Mouse (Mus musculus): ENCODE measurements around the gene Zfp827.

Zfp827 gene

DNA sequence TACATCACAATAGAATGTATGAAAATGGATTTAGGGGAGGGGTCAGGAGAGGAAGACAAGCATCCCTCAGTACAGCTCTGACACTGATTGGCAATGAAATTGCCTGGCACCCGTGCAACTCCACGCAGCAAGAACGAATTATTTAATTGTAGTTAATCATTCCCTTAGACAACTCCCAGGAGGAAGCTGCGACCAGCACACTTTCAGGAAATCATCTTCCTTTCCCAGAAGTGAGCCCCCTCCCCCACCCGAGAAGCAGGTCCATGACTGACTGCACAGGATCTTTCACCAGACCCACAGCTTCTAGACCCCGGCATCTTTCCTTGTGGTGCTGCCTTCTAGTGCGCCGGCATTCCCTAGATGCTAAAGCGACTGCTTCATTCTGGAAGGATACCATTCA lies 183.4 kb downstream of the Zfp827 start:
- no peak for DNase-seq (ENCODE audit: low read depth, low spot score)

DNA sequence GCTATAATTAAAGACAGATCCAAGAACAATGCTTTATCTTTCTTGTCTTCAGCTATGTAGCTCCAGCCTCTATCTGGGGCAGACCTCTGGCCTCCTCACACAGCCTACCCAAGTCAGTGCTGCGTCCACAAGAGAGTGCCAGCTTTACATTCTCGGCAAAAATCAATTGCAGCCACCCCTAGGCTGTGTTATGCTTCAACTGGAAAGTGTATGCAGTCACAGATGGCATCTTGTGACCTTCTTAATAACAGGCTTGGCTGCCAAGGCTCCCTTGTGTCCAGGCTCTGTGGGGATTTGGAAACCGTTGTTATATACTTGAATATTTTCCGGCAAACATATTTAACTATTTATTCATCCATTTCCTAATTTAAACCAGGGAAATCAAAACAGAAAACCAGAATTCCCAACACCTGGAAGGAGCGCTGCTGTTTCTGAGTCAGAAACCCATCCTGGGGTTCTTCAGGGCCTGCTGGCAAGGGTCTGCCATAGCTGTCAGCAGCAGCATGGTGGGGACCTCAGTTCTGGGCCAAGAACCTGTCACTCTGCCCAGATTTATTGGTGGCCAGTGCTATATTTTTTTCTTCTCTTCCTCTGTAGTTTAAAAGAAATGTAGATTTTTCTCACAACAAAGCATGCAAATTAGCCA lies 194.0 kb downstream of the Zfp827 start:
- DNase-seq (ENCODE audit: low read depth, low spot score), result no peak

DNA sequence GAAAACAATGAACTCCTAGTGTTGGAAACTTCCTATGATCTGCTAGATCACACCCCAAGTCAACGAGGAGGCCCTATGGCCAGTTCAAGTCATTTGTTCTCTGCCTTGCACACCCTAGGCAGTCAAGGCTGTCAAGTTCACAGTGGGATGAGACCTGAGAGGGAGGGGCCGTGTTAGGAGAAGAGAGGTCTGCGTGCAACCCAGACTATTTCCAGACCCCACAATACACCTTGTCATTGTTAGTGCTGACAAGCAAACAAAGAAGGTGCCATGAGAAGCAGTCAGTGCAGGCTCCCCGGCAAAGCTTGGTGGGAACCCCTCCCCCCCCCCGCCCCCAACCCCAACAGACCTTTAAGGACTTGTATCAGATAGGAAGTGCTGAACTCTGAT lies 194.5 kb downstream of the Zfp827 start:
- DNase-seq (ENCODE audit: low read depth, low spot score), result no peak

- DNase-seq (ENCODE audit: low read depth, low spot score), result no peak
Observed at GRCm38 (mm10) chr8:79224363-79224762, 196.1 kb downstream of the Zfp827 start.

GRCm38 (mm10) chr8:79225586-79225985 lies 197.3 kb downstream of the Zfp827 start:
- DNase-seq (ENCODE audit: low read depth, low spot score), result no peak

GRCm38 (mm10) chr8:79226046-79226445 lies 197.8 kb downstream of the Zfp827 start:
- no peak for DNase-seq (ENCODE audit: low read depth, low spot score)

- DNase-seq (ENCODE audit: low read depth, low spot score), result no peak
Observed at GRCm38 (mm10) chr8:79227194-79227593, 199.0 kb downstream of the Zfp827 start.

GRCm38 (mm10) chr8:79227916-79228315 lies 199.7 kb downstream of the Zfp827 start:
- no peak for DNase-seq (ENCODE audit: low read depth, low spot score)

GRCm38 (mm10) chr8:79229266-79229888 lies 201.1 kb downstream of the Zfp827 start:
- no peak for DNase-seq (ENCODE audit: low read depth, low spot score)

- DNase-seq (ENCODE audit: low read depth, low spot score), result no peak
Observed at GRCm38 (mm10) chr8:79239320-79239719, 211.1 kb downstream of the Zfp827 start.

DNA sequence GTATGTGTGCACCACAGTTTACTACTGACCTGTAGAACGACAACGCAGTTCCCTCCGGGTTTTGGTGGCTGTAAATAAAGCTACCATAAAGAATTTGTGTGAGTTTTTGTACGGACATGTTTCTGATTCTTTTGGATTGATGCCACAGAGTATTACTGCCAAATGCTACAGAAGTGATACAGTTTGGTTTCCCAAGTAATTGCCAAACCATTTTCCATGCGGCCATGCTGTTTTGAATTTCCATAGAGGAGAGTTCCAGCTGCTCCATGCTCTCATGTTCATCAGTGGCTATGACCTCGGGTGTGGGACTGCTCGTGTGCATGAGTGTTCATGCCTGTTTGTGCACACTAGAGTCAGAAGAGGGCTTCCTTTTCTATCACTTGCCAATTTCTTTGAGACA lies 211.8 kb downstream of the Zfp827 start:
- DNase-seq (ENCODE audit: low read depth, low spot score), result no peak

Measured in CD4-positive, CD25-positive, alpha-beta regulatory T cell, adult 2 months (primary cell).